In the genomic region with DNA sequence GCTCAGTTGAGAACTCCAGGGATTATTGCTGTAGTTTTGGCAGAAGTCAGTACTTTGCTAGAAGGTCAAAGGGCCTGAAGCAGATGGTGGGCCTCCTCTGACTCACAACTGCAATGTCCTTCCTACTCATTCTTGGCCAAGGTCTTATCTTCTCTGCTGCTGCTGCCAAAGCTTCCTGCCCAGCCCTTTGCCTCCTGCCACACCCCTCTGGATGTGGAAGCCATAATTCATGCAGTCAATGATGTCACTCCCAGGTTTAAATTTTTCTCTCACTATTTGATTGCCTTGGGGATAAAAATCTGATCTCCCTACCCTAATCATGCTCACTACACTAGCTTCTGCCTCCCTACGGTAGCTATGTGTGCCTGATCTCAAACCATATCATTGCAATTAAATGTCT, we compare ENCODE assay signal across 10 mouse cellular contexts.
A peak's percentile ranks its signal among the peaks of the same experiment; 100 is the strongest.
DNase-seq lines count a peak whose midpoint lies in the region; ATAC-seq and TF ChIP-seq lines count a peak whose summit lies in the region.
"Had no signal": no experiment of that assay in that cellular context is flagged by ENCODE, and none has a peak within 500 bp of the region (broad histone marks: within the 10 kb centered on the region; RNA-seq: fewer than 3 reads in every experiment).

No protein-coding gene starts in this region.

- DNase-seq in embryo, embryonic 10 days (ENCODE audit: low spot score) = peak; percentile 20
- DNase-seq in embryo, embryonic 9.5 days (ENCODE audit: extremely low spot score) = no peak
- peak; percentile 46 to 74 for DNase-seq in heart, adult 2 months
- peak; percentile 77 for DNase-seq in kidney, postnatal 10 days
- DNase-seq in right cerebral cortex, postnatal 36 days (ENCODE audit: low spot score in 2 of 2) = no peak
- no peak for DNase-seq in right cerebral cortex, adult 2 months (ENCODE audit: low spot score in 2 of 2)
- no peak for DNase-seq in left cerebral cortex, adult 11 months (ENCODE audit: low spot score)
- DNase-seq: cerebellum, adult 9-10 months had no signal

- no peaks in the 10 kb centered on the region; the same call in 1 of the 2 replicates for H3K36me3 ChIP-seq in heart, adult 2 months (ENCODE audit: control insufficient read depth, insufficient read depth, low read length)
- H3K36me3 ChIP-seq: limb, embryonic 15.5 days had no signal

- peak; percentile 52; the same call in 1 of the 2 replicates for TF ChIP-seq POLR2A in heart, adult 2 months (IDR thresholded peaks at IDR 0.05; ENCODE audit: insufficient read depth, low read depth, low read length)

- peak; percentile 98 for TF ChIP-seq EP300 in heart, adult 2 months (IDR thresholded peaks at IDR 0.05; ENCODE audit: insufficient read depth, low read depth, low read length)

- H3K27ac ChIP-seq in heart, adult 2 months = peak overlapping the region; percentile 70
- H3K27ac ChIP-seq: limb, embryonic 15.5 days had no signal

- H3K79me2 ChIP-seq in heart, adult 2 months (replicated peaks; ENCODE audit: control insufficient read depth, insufficient read depth, low read length) = no peaks in the 10 kb centered on the region

- peak; percentile 94 for ATAC-seq in megakaryocyte progenitor cell, adult 5-6 weeks (replicated peaks; ENCODE audit: poor library complexity)

- intact Hi-C loops in heart, adult 2 months (cut with DNase I) = no loop called here

- no peak for TF ChIP-seq CTCF in heart, adult 2 months (IDR thresholded peaks at IDR 0.05)

- H3K9ac ChIP-seq in heart, adult 2 months (ENCODE audit: low read depth, low read length) = no peak overlapping the region
- H3K9ac ChIP-seq: limb, embryonic 15.5 days had no signal

- H3K4me1 ChIP-seq in heart, adult 2 months (ENCODE audit: control insufficient read depth, insufficient read depth, low read length) = peaks cover 8% of the 10 kb centered on the region
- H3K4me1 ChIP-seq: limb, embryonic 15.5 days had no signal

- no peaks in the 10 kb centered on the region for H3K27me3 ChIP-seq in heart, adult 2 months (ENCODE audit: control insufficient read depth, insufficient read depth, low read length)
- H3K27me3 ChIP-seq: limb, embryonic 15.5 days had no signal

- no peak overlapping the region for H3K4me3 ChIP-seq in heart, adult 2 months
- H3K4me3 ChIP-seq: limb, embryonic 15.5 days had no signal

- 28% methylated on average over 1 of the region's 1 CpGs for WGBS in heart, adult 2 months

Comparison
In these comparisons a context has a peak if more than half of its experiments do, and no peak if none do; other contexts are left out.
1. DNase-seq: peak in embryo, embryonic 10 days (single experiment), heart, adult 2 months (2 of 2) and kidney, postnatal 10 days (single experiment); none in embryo, embryonic 9.5 days (single experiment), right cerebral cortex, postnatal 36 days (0 of 2), right cerebral cortex, adult 2 months (0 of 2) and left cerebral cortex, adult 11 months (single experiment).